Mouse (Mus musculus): ENCODE results near the gene Asic2. TPM values are rescaled to one million over a fixed set of nuclear protein-coding genes. Genes with fewer than 3 reads are reported as not detected.

The Asic2 gene
- polyA plus RNA-seq, 1 experiment from 2014 or later, result 0.07 TPM

DNA sequence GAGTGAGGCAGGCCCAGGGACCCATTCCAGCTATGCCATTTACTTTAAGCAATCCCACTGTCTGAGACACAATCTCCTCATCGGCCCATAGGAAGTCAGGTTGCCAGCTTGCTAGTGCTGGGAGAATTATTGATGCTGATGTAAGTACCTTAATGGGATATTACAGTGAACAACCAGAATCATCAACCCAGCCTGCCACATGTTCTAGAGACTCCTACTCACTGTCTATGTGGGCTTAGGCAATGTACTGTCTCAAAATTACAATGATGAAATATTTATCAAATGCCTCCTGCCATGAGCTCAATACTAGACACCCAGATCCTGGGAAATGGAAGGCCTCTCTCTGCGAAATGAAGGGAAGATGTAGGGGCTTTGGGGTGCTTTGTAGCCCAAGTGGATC lies 876.1 kb downstream of the Asic2 start:
- 68% methylated on average over 2 of the region's 2 CpGs for WGBS
- Histone ChIP-seq H3K4me2 (no peak overlapping the region), H3K27ac (replicated peaks) (no peak overlapping the region), H3K27me3 (replicated peaks) (no peaks in the 10 kb centered on the region), H3K4me1 (no peaks in the 10 kb centered on the region; the same call in 1 of the 2 replicates), H3K36me3 (no peaks in the 10 kb centered on the region), H3K4me3 (no peak overlapping the region), H3K9ac (no peak overlapping the region), H3K9me3 (no peaks in the 10 kb centered on the region)
- no peak for ATAC-seq (ENCODE audit: extremely low read depth, insufficient number of reproducible peaks, low FRiP score, low TSS enrichment)

- Histone ChIP-seq H3K4me3 (no peak overlapping the region), H3K27me3 (replicated peaks) (no peaks in the 10 kb centered on the region), H3K9me3 (no peaks in the 10 kb centered on the region), H3K27ac (replicated peaks) (no peak overlapping the region), H3K4me2 (no peak overlapping the region), H3K9ac (no peak overlapping the region), H3K36me3 (no peaks in the 10 kb centered on the region), H3K4me1 (peaks cover 10% of the 10 kb centered on the region; the same call in 1 of the 2 replicates)
- 80% methylated on average over 4 of the region's 4 CpGs for WGBS
- no peak for ATAC-seq (ENCODE audit: extremely low read depth, insufficient number of reproducible peaks, low FRiP score, low TSS enrichment)
Observed at GRCm38 (mm10) chr11:81083822-81084221, 884.4 kb downstream of the Asic2 start.

DNA sequence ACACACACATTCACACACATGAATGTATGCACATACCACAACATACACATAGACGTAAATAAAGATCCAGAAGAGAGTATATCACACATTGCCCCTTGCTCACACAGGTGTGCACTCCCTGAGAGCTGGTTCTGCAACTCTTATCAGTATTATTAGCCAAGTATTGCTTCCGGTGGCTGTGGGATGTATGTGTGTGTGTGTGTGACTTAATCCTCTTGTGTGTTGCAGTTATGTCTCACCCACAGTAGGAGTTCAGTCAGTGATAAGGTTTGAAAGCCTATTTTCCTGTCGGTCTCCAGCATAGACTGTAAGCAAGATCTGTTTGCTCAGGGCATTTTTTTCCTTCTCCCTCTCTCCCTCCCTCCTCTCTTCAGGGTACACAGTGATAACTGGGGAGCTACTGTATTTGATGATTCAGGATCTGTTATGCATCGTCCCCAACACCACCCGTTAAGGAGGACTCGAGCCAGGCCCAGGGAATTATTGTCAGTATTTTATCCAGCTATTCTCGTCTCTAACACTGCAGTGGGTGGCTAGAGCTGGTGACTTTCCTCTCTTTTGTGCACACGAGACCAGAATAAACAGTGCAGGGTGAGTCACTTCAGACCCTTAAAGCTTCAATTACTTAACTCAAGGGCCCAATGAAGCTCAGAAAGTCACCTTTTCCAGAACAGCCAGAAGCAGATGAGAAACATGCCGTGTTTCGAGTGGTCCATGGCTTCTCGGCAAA lies 888.0 kb downstream of the Asic2 start:
- Histone ChIP-seq H3K27ac (replicated peaks) (no peak overlapping the region), H3K4me2 (no peak overlapping the region), H3K4me3 (no peak overlapping the region), H3K36me3 (no peaks in the 10 kb centered on the region), H3K27me3 (replicated peaks) (no peaks in the 10 kb centered on the region), H3K9ac (no peak overlapping the region), H3K4me1 (peaks cover 10% of the 10 kb centered on the region; the same call in 1 of the 2 replicates), H3K9me3 (no peaks in the 10 kb centered on the region)
- WGBS, result 33% methylated on average over 11 of the region's 11 CpGs
- no peak for ATAC-seq (ENCODE audit: extremely low read depth, insufficient number of reproducible peaks, low FRiP score, low TSS enrichment)

DNA sequence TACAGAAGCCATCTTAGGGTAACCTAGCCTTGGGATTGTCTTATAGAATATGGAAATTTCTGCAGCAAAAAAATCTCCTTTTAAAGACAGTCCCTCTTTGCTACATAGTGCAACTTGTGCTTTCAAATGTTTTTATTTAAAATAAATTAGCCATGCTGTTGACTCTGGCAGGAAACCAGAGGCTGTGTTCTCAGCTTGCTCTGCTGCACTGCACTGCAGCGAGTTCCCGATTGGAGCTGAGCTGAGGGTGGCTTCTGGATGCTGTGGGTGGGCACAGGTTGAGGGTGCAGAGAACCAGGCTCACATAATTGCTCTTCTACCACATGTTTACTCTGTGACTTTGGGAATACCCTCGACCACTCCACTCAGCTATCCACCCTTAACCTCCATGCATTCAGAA lies 889.0 kb downstream of the Asic2 start:
- H3K27me3 ChIP-seq (replicated peaks), result no peaks in the 10 kb centered on the region
- H3K36me3 ChIP-seq, result no peaks in the 10 kb centered on the region
- WGBS, result 50% methylated on average over 3 of the region's 3 CpGs
- no peak overlapping the region for H3K27ac ChIP-seq (replicated peaks)
- H3K4me1 ChIP-seq, result peaks cover 10% of the 10 kb centered on the region; the same call in 1 of the 2 replicates
- no peak for ATAC-seq (ENCODE audit: extremely low read depth, insufficient number of reproducible peaks, low FRiP score, low TSS enrichment)
- H3K9ac ChIP-seq, result no peak overlapping the region
- no peak overlapping the region for H3K4me3 ChIP-seq
- no peaks in the 10 kb centered on the region for H3K9me3 ChIP-seq
- H3K4me2 ChIP-seq, result no peak overlapping the region

- H3K4me3 ChIP-seq, result no peak overlapping the region
- H3K9me3 ChIP-seq, result no peaks in the 10 kb centered on the region
- ATAC-seq (ENCODE audit: extremely low read depth, insufficient number of reproducible peaks, low FRiP score, low TSS enrichment), result no peak
- 83% methylated on average over 4 of the region's 4 CpGs for WGBS
- no peak overlapping the region for H3K27ac ChIP-seq (replicated peaks)
- H3K9ac ChIP-seq, result no peak overlapping the region
- H3K36me3 ChIP-seq, result no peaks in the 10 kb centered on the region
- H3K4me1 ChIP-seq, result no peaks in the 10 kb centered on the region
- no peak overlapping the region for H3K4me2 ChIP-seq
- H3K27me3 ChIP-seq (replicated peaks), result no peaks in the 10 kb centered on the region; the same call in 1 of the 2 replicates
Observed at GRCm38 (mm10) chr11:81071836-81072235, 896.4 kb downstream of the Asic2 start.

DNA sequence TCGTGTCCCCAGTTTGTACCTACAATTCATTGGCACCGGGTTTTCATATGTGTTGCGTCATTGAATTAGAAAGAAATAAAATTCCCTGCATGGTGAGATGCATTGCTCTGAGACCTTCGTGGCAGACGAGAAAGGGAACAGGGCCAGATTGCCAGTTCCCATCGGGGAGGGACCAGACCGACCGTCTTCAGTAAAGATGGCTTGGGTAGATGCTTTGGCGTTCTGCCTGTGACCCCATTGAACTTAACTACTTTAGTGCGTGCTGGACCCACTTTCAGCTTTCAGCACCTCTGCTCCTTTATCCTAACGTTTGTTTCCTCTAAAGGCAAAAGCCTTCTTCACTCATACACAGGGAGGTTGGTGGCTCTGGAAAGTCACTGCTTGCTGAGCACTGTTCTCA lies 902.9 kb downstream of the Asic2 start:
- no peak for ATAC-seq (ENCODE audit: extremely low read depth, insufficient number of reproducible peaks, low FRiP score, low TSS enrichment)
- Histone ChIP-seq H3K27ac (replicated peaks) (no peak overlapping the region), H3K9me3 (no peaks in the 10 kb centered on the region), H3K4me3 (no peak overlapping the region), H3K27me3 (replicated peaks) (peaks cover 9% of the 10 kb centered on the region; the same call in 1 of the 2 replicates), H3K4me1 (no peaks in the 10 kb centered on the region), H3K9ac (no peak overlapping the region), H3K4me2 (no peak overlapping the region), H3K36me3 (no peaks in the 10 kb centered on the region)
- 50% methylated on average over 11 of the region's 11 CpGs for WGBS

DNA sequence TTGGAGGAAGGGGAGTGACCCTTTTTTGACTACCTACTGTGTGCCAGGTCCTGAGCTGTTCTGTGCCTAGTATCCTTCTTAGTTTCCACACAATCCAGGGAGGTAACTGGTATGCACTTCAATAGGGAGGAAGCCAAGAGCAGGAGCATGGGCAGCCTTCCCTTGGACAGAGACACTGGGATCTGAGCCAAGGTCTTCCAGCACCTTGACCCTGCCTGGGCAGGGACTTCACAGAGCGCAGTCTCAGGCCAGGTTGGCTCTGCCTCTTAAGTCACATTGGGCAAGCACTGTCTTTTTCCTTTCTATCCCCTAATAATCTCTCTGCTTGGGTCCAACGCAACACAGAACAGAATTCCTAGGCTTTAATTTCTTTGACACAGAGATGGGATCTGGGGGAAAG lies 904.3 kb downstream of the Asic2 start:
- ATAC-seq (ENCODE audit: extremely low read depth, insufficient number of reproducible peaks, low FRiP score, low TSS enrichment), result no peak
- no peak overlapping the region for H3K27ac ChIP-seq (replicated peaks)
- WGBS, result 65% methylated on average over 2 of the region's 2 CpGs
- peaks cover 9% of the 10 kb centered on the region; the same call in 1 of the 2 replicates for H3K27me3 ChIP-seq (replicated peaks)
- H3K9me3 ChIP-seq, result no peaks in the 10 kb centered on the region
- H3K4me3 ChIP-seq, result no peak overlapping the region
- H3K36me3 ChIP-seq, result no peaks in the 10 kb centered on the region
- H3K9ac ChIP-seq, result no peak overlapping the region
- no peak overlapping the region for H3K4me2 ChIP-seq
- peaks cover 5% of the 10 kb centered on the region for H3K4me1 ChIP-seq

- Histone ChIP-seq H3K4me2 (no peak overlapping the region), H3K27me3 (replicated peaks) (peaks cover 9% of the 10 kb centered on the region; the same call in 1 of the 2 replicates), H3K9me3 (no peaks in the 10 kb centered on the region), H3K9ac (no peak overlapping the region), H3K36me3 (no peaks in the 10 kb centered on the region), H3K27ac (replicated peaks) (no peak overlapping the region), H3K4me1 (peaks cover 21% of the 10 kb centered on the region), H3K4me3 (no peak overlapping the region)
- ATAC-seq (ENCODE audit: extremely low read depth, insufficient number of reproducible peaks, low FRiP score, low TSS enrichment), result no peak
- 67% methylated on average over 2 of the region's 2 CpGs for WGBS
Observed at GRCm38 (mm10) chr11:81060077-81060476, 908.2 kb downstream of the Asic2 start.

DNA sequence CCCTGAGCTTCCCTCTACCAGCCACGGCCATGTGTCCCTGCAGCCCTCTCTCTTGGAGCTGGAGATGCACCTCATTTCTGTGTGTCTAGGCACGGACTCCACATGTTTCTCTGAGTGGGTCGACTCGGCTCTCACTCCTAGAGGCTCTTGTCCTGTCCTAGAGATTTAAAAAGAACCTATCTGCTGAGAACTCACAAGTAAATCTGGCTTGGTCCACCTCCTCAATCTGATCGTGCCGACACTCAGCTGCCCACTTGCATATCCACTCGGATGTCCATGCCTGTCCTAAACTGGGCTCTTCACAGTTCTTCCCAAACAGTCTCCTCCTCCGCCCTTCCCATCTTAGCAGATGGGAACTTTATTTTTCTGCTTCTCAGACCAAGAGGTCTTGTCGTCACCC lies 908.7 kb downstream of the Asic2 start:
- no peak overlapping the region for H3K27ac ChIP-seq (replicated peaks)
- ATAC-seq (ENCODE audit: extremely low read depth, insufficient number of reproducible peaks, low FRiP score, low TSS enrichment), result no peak
- 74% methylated on average over 9 of the region's 9 CpGs for WGBS

DNA sequence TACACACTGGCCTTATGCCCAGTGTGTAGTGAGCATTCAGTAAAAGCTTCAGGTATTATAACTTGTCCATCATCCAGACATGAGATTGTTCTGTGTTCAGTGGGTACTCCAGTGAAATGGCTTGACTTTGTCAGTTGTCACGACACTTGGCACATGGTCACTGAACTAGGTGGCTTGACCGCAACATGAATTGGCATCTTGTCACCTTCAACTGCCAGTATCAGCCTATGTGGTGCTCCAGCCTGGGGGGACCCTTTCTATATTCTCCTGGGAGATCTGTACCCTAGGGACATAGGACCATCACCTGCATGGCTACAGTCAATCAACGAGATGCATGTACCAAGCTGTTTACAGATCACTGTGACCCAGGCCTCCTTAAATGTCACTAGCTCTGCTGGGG lies 910.8 kb downstream of the Asic2 start:
- Histone ChIP-seq H3K4me2 (no peak overlapping the region), H3K9ac (no peak overlapping the region), H3K4me1 (peaks cover 21% of the 10 kb centered on the region), H3K9me3 (no peaks in the 10 kb centered on the region), H3K4me3 (no peak overlapping the region), H3K27me3 (replicated peaks) (0 out of 2 replicates have a peak, but pooled peaks cover 6% of the 10 kb centered on the region), H3K36me3 (no peaks in the 10 kb centered on the region), H3K27ac (replicated peaks) (no peak overlapping the region)
- no peak; the same call in 1 of the 2 replicates for ATAC-seq (ENCODE audit: extremely low read depth, insufficient number of reproducible peaks, low FRiP score, low TSS enrichment)
- WGBS, result 80% methylated on average over 3 of the region's 3 CpGs

More for the DNA sequence above, 908.7 kb downstream of the Asic2 start:
- Histone ChIP-seq H3K36me3 (no peaks in the 10 kb centered on the region), H3K9me3 (no peaks in the 10 kb centered on the region), H3K4me1 (peaks cover 21% of the 10 kb centered on the region), H3K4me2 (no peak overlapping the region), H3K4me3 (no peak overlapping the region), H3K27me3 (replicated peaks) (peaks cover 9% of the 10 kb centered on the region; the same call in 1 of the 2 replicates), H3K9ac (no peak overlapping the region)

GRCm38 (mm10) chr11:81056776-81057175 lies 911.5 kb downstream of the Asic2 start:
- WGBS, result 89% methylated on average over 9 of the region's 9 CpGs
- no peaks in the 10 kb centered on the region for H3K36me3 ChIP-seq
- no peak overlapping the region for H3K27ac ChIP-seq (replicated peaks)
- no peaks in the 10 kb centered on the region for H3K9me3 ChIP-seq
- H3K4me1 ChIP-seq, result peaks cover 21% of the 10 kb centered on the region
- ATAC-seq (ENCODE audit: extremely low read depth, insufficient number of reproducible peaks, low FRiP score, low TSS enrichment), result no peak
- 0 out of 2 replicates have a peak, but pooled peaks cover under 1% of the 10 kb centered on the region for H3K27me3 ChIP-seq (replicated peaks)
- H3K9ac ChIP-seq, result no peak overlapping the region
- H3K4me2 ChIP-seq, result no peak overlapping the region
- H3K4me3 ChIP-seq, result no peak overlapping the region

Data from heart, embryonic 13.5 days (tissue).